Mouse (Mus musculus) liver, adult 2 months (tissue): ENCODE measurements around the gene Rap1gds1.

Experiments
- CTCF ChIP-seq: fragments of 200-500 bp; IDR thresholded peaks from 2 replicates; pipeline ENCODE4 v1.5.1; 2011; ENCODE audit warnings: low read depth, low read length, control low read depth
- POLR2A ChIP-seq: fragments of 200-500 bp; IDR thresholded peaks from 2 replicates; pipeline ENCODE4 v1.6.1; 2011; ENCODE audit warnings: low read length, control low read depth; ENCODE audit not compliant: insufficient read depth; ENCODE audit errors: extremely low read depth

DNA sequence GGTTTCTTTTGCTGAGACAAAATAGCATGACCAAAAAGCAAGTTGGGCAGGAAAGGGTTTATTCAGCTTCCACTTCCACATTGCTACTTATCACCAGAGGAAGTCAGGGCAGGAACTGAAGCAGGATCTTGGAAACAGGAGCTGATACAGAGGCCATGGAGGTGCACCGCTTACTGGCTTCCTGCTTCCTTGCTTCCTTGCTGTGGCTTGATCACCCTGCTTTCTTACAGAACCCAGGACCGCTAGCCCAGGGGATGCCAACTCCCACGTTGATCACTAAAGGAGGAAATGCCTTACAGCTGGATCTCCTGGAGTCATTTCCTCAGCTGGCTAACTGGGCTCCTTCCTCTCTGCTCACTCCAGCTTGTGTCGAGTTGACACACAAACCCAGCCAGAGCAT lies 197.3 kb downstream of the Rap1gds1 start:
- TF ChIP-seq POLR2A (no peak), CTCF (no peak)
